Mouse (Mus musculus) MEL (cell line): Measurements from ENCODE around the gene Gpr137. TPM values are rescaled to one million over a fixed set of nuclear protein-coding genes. Genes with fewer than 3 reads are reported as not detected.

Source experiments
- DNase-seq: peaks from one replicate; pipeline ENCODE4 v3.0.0; 2011; ENCODE audit warnings: low read depth, low spot score
- H3K27ac ChIP-seq: 2 replicates; pipeline ENCODE4 v1.5.1; 2012; ENCODE audit warnings: low read depth, mild to moderate bottlenecking, control low read depth, low read length, moderate library complexity; ENCODE audit not compliant: control insufficient read depth
- H3K27me3 ChIP-seq, 2 experiments: fragments of 150-350 bp in 1 of 2; sonication (generic) in 1 of 2; 2 replicates each; pipeline ENCODE4 v1.6.1; 2012; ENCODE audit warnings: low read length in 2 of 2, mild to moderate bottlenecking in 2 of 2, improper control_type of control experiment in 1 of 2, moderate library complexity in 1 of 2; ENCODE audit not compliant: insufficient read depth in 2 of 2, control insufficient read depth in 1 of 2
- H3K36me3 ChIP-seq, 2 experiments: 2 replicates each; pipeline ENCODE4 v1.6.1; 2012 to 2014; ENCODE audit warnings: low read length in 2 of 2, improper control_type of control experiment in 1 of 2, inconsistent platforms in 1 of 2, mild to moderate bottlenecking in 1 of 2; ENCODE audit not compliant: insufficient read depth in 2 of 2, control insufficient read depth in 1 of 2
- H3K4me1 ChIP-seq, 2 experiments: fragments of 150-350 bp in 1 of 2; sonication (generic) in 1 of 2; 2 replicates each; pipeline ENCODE4 v1.6.1; 2012; ENCODE audit warnings: low read length in 2 of 2, improper control_type of control experiment in 1 of 2, mild to moderate bottlenecking in 1 of 2; ENCODE audit not compliant: insufficient read depth in 2 of 2, control insufficient read depth in 1 of 2
- H3K4me3 ChIP-seq, 2 experiments: fragments of 150-350 bp in 1 of 2; sonication (generic) in 1 of 2; 2 replicates each; pipeline ENCODE4 v1.5.1; 2012; ENCODE audit warnings: low read depth in 2 of 2, low read length in 2 of 2, mild to moderate bottlenecking in 2 of 2, moderate library complexity in 2 of 2, control low read depth in 1 of 2, improper control_type of control experiment in 1 of 2; ENCODE audit not compliant: control insufficient read depth in 1 of 2, insufficient read depth in 1 of 2
- H3K79me2 ChIP-seq: 2 replicates; pipeline ENCODE4 v1.6.1; 2012; ENCODE audit warnings: mild to moderate bottlenecking, low read length, moderate library complexity; ENCODE audit not compliant: control insufficient read depth, poor library complexity, insufficient read depth
- H3K9ac ChIP-seq: 2 replicates; pipeline ENCODE4 v1.6.1; 2012; ENCODE audit warnings: low read depth, mild to moderate bottlenecking, control low read depth, low read length, moderate library complexity; ENCODE audit not compliant: control insufficient read depth, poor library complexity, severe bottlenecking
- H3K9me3 ChIP-seq: fragments of 150-350 bp; sonication (generic); replicated peaks from 2 replicates; pipeline ENCODE4 v1.6.1; 2012; ENCODE audit warnings: mild to moderate bottlenecking, low read length, improper control_type of control experiment, moderate library complexity; ENCODE audit not compliant: insufficient read depth
- CHD1 ChIP-seq: IDR thresholded peaks from 2 replicates; pipeline ENCODE4 v1.6.1; 2012; ENCODE audit warnings: low read depth, mild to moderate bottlenecking, inconsistent platforms, low read length, improper control_type of control experiment
- ELF1 ChIP-seq: IDR thresholded peaks from 2 replicates; pipeline ENCODE4 v1.6.1; 2014; ENCODE audit warnings: low read depth, mild to moderate bottlenecking, inconsistent platforms, low read length, improper control_type of control experiment, moderate library complexity
- MAX ChIP-seq: IDR thresholded peaks from 2 replicates; pipeline ENCODE4 v1.6.1; 2011; ENCODE audit warnings: low read length, improper control_type of control experiment
- MEF2A ChIP-seq: IDR thresholded peaks from 2 replicates; pipeline ENCODE4 v1.6.1; 2014; ENCODE audit warnings: low read depth, mild to moderate bottlenecking, inconsistent platforms, low read length, improper control_type of control experiment; ENCODE audit not compliant: poor library complexity, insufficient replicate concordance, severe bottlenecking; ENCODE audit errors: extremely low read depth
- MXI1 ChIP-seq: IDR thresholded peaks from 2 replicates; pipeline ENCODE4 v1.6.1; 2011; ENCODE audit warnings: mild to moderate bottlenecking, low read depth, low read length, improper control_type of control experiment
- MYB ChIP-seq: IDR thresholded peaks from 2 replicates; pipeline ENCODE4 v1.6.1; 2011; ENCODE audit warnings: mild to moderate bottlenecking, low read depth, low read length, improper control_type of control experiment
- NELFE ChIP-seq: IDR thresholded peaks from 2 replicates; pipeline ENCODE4 v1.6.1; 2011; ENCODE audit warnings: low read depth, low read length, improper control_type of control experiment
- NRF1 ChIP-seq: IDR thresholded peaks from 2 replicates; pipeline ENCODE4 v1.6.1; 2014; ENCODE audit warnings: low read depth, mild to moderate bottlenecking, inconsistent platforms, low read length, improper control_type of control experiment, moderate library complexity; ENCODE audit not compliant: poor library complexity, insufficient read depth, severe bottlenecking
- POLR2A ChIP-seq, 2 experiments: IDR thresholded peaks; 2 replicates each; pipeline ENCODE4 v1.6.1; 2011 to 2012; ENCODE audit warnings: low read length in 2 of 2, mild to moderate bottlenecking in 2 of 2, control low read depth in 1 of 2, improper control_type of control experiment in 1 of 2, low read depth in 1 of 2, moderate library complexity in 1 of 2; ENCODE audit not compliant: control insufficient read depth in 1 of 2, insufficient read depth in 1 of 2, poor library complexity in 1 of 2
- POLR2AphosphoS2 ChIP-seq: IDR thresholded peaks from 2 replicates; pipeline ENCODE4 v1.6.1; 2011; ENCODE audit warnings: low read length, improper control_type of control experiment
- POLR2AphosphoS5 ChIP-seq: IDR thresholded peaks from 2 replicates; pipeline ENCODE4 v1.6.1; 2012; ENCODE audit warnings: low read depth, borderline replicate concordance, mild to moderate bottlenecking, inconsistent platforms, low read length, moderate library complexity, mixed read lengths
- RAD21 ChIP-seq: IDR thresholded peaks from 2 replicates; pipeline ENCODE4 v1.6.1; 2011; ENCODE audit warnings: mild to moderate bottlenecking, low read depth, low read length, improper control_type of control experiment
- SIN3A ChIP-seq: IDR thresholded peaks from 2 replicates; pipeline ENCODE4 v1.6.1; 2012; ENCODE audit warnings: low read length, improper control_type of control experiment, inconsistent platforms
- SMC3 ChIP-seq: IDR thresholded peaks from 2 replicates; pipeline ENCODE4 v1.6.1; 2011; ENCODE audit warnings: low read depth, low read length, improper control_type of control experiment
- TAL1 ChIP-seq: IDR thresholded peaks from 2 replicates; pipeline ENCODE4 v1.6.1; 2012; ENCODE audit warnings: mild to moderate bottlenecking, inconsistent platforms, low read length, moderate library complexity, mixed read lengths
- TBP ChIP-seq: IDR thresholded peaks from 2 replicates; pipeline ENCODE4 v1.8.0; 2011; ENCODE audit warnings: low read depth, low read length, improper control_type of control experiment
- USF1 ChIP-seq: IDR thresholded peaks from 2 replicates; pipeline ENCODE4 v1.6.1; 2014; ENCODE audit warnings: low read depth, mild to moderate bottlenecking, inconsistent platforms, low read length, improper control_type of control experiment, moderate library complexity
- ZC3H11A ChIP-seq: IDR thresholded peaks from 2 replicates; pipeline ENCODE4 v1.6.1; 2012; ENCODE audit warnings: low read depth, mild to moderate bottlenecking, inconsistent platforms, low read length, improper control_type of control experiment
- ZKSCAN1 ChIP-seq: IDR thresholded peaks from 2 replicates; pipeline ENCODE4 v1.6.1; 2012; ENCODE audit warnings: low read depth, mild to moderate bottlenecking, inconsistent platforms, low read length, improper control_type of control experiment, moderate library complexity
- ZMIZ1 ChIP-seq: IDR thresholded peaks from 2 replicates; pipeline ENCODE4 v1.6.1; 2012; ENCODE audit warnings: low read depth, mild to moderate bottlenecking, inconsistent platforms, low read length, improper control_type of control experiment, moderate library complexity
- ZNF384 ChIP-seq: IDR thresholded peaks from 2 replicates; pipeline ENCODE4 v1.6.1; 2012; ENCODE audit warnings: low read depth, mild to moderate bottlenecking, inconsistent platforms, low read length, improper control_type of control experiment
- polyA plus RNA-seq, 2 experiments: library from polyadenylated mRNA; stranded (reverse) in 1 of 2; unstranded in 1 of 2; fragments of >175 nt in 1 of 2; fragments of >200 nt in 1 of 2; gene quantifications; 2 replicates each; pipeline versions ENCODE4 v1.2.1 to v1.2.4; 2012; ENCODE audit warnings: low replicate concordance in 2 of 2, low read depth in 1 of 2; ENCODE audit not compliant: insufficient read length in 2 of 2, insufficient read depth in 1 of 2, missing spikeins in 1 of 2
- total RNA-seq: library from RNA; depleted of rRNA; stranded (reverse); fragments of 300-350 nt; gene quantifications from 2 replicates; pipeline ENCODE4 v1.2.3, GENCODE M21; 2012

Gpr137 gene
- total and polyA plus RNA-seq, 3 experiments, result 27.1 to 35.3 TPM; not detected in 1

- H3K79me2 ChIP-seq, result peaks cover 39% of the 10 kb centered on the region
- peak; percentile 72 for TF ChIP-seq SIN3A
- TF ChIP-seq POLR2A (IDR thresholded peaks at IDR 0.05; ENCODE audit: control insufficient read depth in 1 of 2, insufficient read depth in 1 of 2, low read depth in 1 of 2, low read length in 2 of 2, poor library complexity in 1 of 2), result peak in 1 of 2 experiments; percentile 44; a peak in 1 of 4 replicates
- no peak for TF ChIP-seq MAX
- no peak for TF ChIP-seq POLR2AphosphoS5
- TF ChIP-seq POLR2AphosphoS2, result peak; percentile 65
- TF ChIP-seq, all 39 proteins: peak for 3
- peak overlapping the region; percentile 9 to 60 for H3K4me3 ChIP-seq
- peak overlapping the region; percentile 67 for H3K9ac ChIP-seq
- peak; percentile 80 for DNase-seq
- no peaks in the 10 kb centered on the region for H3K9me3 ChIP-seq
- H3K4me1 ChIP-seq, result peaks cover 0 to 19% of the 10 kb centered on the region in 2 experiments; a peak in 2 of 4 replicates
- H3K27me3 ChIP-seq, result no peaks in the 10 kb centered on the region
- peak overlapping the region; percentile 57 for H3K27ac ChIP-seq
- H3K36me3 ChIP-seq, result peaks cover 0 to 23% of the 10 kb centered on the region in 2 experiments; a peak in 2 of 4 replicates
Measured at GRCm38 (mm10) chr19:6979001-6979479, 36.8 kb upstream of the Gpr137 start.

- Histone ChIP-seq H3K9ac (peak overlapping the region; percentile 67), H3K79me2 (peaks cover 39% of the 10 kb centered on the region)
Measured at GRCm38 (mm10) chr19:6978639-6978974, 36.3 kb upstream of the Gpr137 start.

DNA sequence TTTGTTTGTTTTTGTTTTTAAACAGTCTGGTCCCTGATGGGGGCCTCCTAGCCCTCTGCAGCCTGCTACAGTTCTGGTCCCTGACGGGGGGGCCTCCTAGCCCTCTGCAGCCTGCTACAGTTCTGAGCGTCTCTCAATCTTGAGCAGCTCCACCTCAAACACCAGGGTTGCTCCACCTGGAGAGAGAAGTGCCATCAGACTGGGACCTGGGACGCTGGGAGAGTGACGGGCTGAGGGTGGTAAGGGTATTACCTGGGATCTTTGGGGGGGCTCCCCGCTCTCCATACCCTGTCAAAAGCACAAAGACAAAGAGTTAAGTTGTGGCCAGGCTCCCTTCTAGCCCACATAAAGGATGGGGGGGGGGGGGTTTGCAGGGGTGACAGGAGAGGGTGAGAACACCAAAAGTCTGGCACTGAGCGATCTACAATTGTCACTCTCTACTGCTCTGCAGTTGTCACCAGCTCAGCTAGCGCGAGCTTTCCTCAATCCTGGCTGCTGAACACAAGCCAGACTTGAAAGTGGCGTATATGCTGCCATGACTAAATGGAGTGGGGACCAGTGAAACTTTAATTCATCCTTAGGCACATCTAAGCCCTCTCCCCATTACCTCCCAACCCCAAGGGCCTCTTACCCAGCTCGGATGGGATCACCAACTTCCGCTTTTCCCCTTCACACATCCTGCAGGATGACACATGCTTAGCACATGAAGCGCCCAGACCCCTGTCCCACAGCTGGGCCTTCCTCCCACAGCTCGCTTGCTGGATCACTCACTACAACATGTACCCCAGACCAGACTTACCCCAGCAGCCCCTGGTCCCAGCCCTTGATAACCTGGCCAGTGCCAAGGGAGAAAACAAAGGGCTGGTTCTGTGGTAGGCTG, 35.7 kb upstream of the Gpr137 start:
- Histone ChIP-seq H3K9me3 (no peaks in the 10 kb centered on the region), H3K4me1 (peaks cover 0 to 20% of the 10 kb centered on the region in 2 experiments; a peak in 3 of 4 replicates), H3K4me3 (no peak overlapping the region), H3K36me3 (peaks cover 0 to 23% of the 10 kb centered on the region in 2 experiments; a peak in 2 of 4 replicates), H3K79me2 (peaks cover 39% of the 10 kb centered on the region), H3K27me3 (no peaks in the 10 kb centered on the region), H3K9ac (peak overlapping the region; percentile 67), H3K27ac (peak overlapping the region; percentile 57)
- DNase-seq, result peak; percentile 34
- TF ChIP-seq USF1 (no peak), TAL1 (no peak), ELF1 (no peak), SIN3A (no peak; the same call in 1 of the 2 replicates), NRF1 (no peak), TBP (no peak), ZMIZ1 (0 out of 2 replicates have a peak, but pooled peaks have one; percentile 54), SMC3 (0 out of 2 replicates have a peak, but pooled peaks have one; percentile 4), POLR2A (IDR thresholded peaks at IDR 0.05; ENCODE audit: control insufficient read depth in 1 of 2, insufficient read depth in 1 of 2, low read depth in 1 of 2, low read length in 2 of 2, poor library complexity in 1 of 2) (no peak; a peak in 2 of 4 replicates), ZKSCAN1 (no peak), POLR2AphosphoS5 (no peak), RAD21 (no peak), MYB (0 out of 2 replicates have a peak, but pooled peaks have one; percentile 6), CHD1 (no peak), MEF2A (no peak), MXI1 (0 out of 2 replicates have a peak, but pooled peaks have one; percentile 58), NELFE (0 out of 2 replicates have a peak, but pooled peaks have one; percentile 24), POLR2AphosphoS2 (no peak; the same call in 1 of the 2 replicates), ZC3H11A (no peak)

More at GRCm38 (mm10) chr19:6978639-6978974, 36.3 kb upstream of the Gpr137 start:
- DNase-seq, result no peak
- Histone ChIP-seq H3K4me3 (peak overlapping the region; percentile 9 to 60), H3K27me3 (no peaks in the 10 kb centered on the region), H3K4me1 (peaks cover 0 to 19% of the 10 kb centered on the region in 2 experiments; a peak in 2 of 4 replicates), H3K36me3 (peaks cover 0 to 23% of the 10 kb centered on the region in 2 experiments; a peak in 2 of 4 replicates), H3K9me3 (no peaks in the 10 kb centered on the region), H3K27ac (peak overlapping the region; percentile 57)
- TF ChIP-seq NRF1 (no peak), MXI1 (0 out of 2 replicates have a peak, but pooled peaks have one; percentile 18), ZNF384 (no peak), POLR2AphosphoS2 (peak; percentile 65)
